Mouse (Mus musculus) frontal cortex, adult (tissue): ENCODE data around the gene Snai3.
A peak's percentile ranks its signal among the peaks of the same experiment; 100 is the strongest.

Experiments used
- ATAC-seq: cut with Nextera tagmentation; 2 replicates; pipeline ENCODE4 v1.9.2; 2017; ENCODE audit warnings: mild to moderate bottlenecking, moderate library complexity, mixed read lengths; ENCODE audit not compliant: low TSS enrichment

The Snai3 gene

DNA sequence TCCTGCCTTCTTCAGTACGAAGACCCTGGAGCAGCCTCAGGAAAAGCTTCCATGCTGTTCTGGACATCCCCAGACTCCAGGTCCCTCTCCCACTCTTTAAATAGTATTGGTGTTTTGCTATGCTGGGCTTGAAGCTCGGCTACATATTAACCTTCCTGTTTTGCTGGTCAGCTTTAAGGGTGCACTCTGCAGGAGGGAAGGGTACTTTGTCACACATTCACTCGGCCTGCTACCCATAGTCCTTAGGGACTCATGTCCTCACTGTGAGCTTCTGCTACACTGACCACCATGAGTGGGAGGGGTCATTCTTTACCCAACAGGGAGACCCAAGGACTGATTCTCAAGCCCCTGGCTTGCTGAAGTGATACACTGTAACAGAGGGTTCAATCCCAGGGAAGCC is 29.9 kb downstream of the Snai3 start:
- ATAC-seq: no peak

DNA sequence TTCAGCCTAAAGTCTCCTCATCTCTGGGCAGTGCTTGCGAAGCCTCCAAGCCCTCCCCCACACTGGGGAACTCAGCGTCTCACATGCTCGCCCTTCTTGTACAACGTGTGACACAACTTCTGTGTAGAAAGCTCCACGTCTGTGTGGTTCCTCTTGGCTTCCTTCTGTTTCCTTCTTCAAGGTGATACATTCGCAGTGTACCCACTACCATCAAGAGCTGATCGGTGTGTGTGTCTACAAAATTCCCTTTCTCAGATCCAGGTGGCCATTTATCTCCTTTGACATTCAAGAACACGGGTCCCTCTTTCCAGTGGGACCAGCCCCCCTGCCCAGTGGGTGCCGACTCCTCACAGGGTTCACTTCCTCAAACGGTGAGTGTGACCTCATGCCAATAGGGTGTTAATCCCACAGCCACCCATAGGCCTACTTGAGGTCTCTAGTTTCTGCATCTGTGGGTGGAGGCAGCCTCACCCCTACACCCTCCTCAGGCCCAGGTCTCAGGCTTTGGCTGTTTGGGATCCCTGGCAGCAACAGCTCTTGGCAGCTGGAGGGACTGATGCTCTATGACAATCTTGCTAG is 30.4 kb downstream of the Snai3 start:
- no peak; the same call in 1 of the 2 replicates for ATAC-seq

DNA sequence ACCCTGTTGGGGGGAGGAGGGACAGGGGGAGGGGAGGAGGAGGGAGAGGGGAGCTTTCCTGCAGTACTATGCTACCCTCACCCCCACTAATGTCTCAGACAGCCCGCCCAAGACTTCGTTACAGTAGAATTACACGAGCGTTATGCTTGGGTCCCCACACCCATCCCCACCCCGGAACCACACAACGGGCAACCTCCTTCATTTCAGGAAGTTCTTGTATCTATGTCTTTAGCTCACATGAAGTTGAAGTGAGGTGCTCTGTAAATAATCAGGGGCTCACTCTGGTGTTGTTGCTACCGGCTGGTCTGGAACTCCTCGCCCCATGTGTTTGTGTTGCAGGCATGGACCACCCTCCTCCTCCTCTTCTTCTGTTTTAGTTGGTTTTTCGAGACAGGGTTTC is 32.4 kb downstream of the Snai3 start:
- ATAC-seq: no peak

DNA sequence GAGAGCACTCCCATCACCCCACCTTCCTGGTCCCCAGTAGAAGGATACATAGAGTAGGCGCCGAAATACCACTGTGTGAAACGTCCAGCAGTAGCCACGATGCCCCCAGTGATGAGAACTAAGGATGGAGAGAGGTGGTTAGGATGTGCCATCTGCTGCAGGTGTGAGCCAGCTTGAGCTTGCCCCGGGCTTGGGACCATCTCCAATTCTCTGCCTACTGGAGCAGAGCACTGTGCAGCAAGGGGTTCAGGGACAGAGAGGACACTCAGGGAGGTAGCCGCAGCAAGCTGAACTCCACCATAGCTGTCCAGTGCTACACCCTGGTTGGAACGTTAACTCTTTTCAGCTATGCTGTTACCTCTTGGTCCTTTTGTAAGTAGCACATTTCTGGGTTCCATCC is 32.9 kb downstream of the Snai3 start:
- ATAC-seq: no peak

DNA sequence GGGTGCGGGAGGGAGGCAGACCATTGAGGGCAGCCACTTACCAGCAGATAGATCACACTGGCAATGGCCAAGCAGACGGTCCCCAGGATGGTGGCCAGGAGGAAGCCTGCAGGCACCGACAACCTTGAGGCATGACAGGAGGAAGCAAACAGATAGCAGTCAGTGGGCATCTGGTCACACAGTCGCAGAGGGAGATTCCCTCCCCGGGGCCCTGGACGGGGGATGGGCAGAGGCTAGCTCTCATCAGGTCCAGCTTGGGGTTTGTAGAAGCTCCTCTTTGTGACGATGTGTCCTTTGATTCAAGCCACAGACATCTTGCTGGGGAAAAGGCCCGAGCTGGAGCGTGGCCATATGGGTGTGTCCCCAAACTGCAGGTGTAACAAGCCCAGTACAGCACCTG is 34.4 kb downstream of the Snai3 start:
- no peak for ATAC-seq

DNA sequence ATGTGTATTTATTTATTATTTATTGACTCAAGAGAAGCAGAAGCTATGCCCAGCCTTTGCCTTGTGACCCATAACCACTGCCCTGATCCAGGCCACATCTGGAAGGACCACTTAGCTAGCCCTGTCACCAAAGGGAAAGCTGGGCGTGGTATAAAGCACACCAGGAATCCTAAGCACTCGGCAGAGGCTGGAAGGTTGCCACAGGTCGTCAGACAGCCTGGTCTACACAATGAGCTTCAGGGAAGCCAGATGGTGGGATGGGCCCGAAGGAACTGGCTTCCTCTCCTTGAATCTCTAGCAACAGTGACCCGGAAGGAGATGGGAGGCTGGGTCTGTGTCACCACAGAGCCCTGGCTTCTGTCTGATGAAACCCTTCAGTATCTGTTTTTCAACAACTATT is 36.9 kb downstream of the Snai3 start:
- no peak for ATAC-seq

DNA sequence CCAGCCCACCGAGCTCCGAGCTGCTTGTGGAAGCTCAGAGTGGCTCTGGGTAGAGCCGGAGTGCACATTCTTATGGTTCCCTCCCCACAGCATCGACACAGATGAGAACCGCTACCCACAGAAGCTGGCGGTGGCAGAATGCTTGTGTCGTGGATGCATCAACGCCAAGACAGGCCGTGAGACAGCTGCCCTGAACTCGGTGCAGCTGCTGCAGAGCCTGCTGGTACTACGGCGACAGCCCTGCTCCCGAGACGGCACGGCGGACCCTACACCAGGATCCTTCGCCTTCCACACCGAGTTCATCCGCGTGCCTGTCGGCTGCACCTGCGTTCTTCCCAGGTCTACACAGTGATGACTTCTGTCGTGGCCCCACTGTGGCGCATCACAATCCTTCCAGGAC is 37.3 kb downstream of the Snai3 start:
- no peak for ATAC-seq

DNA sequence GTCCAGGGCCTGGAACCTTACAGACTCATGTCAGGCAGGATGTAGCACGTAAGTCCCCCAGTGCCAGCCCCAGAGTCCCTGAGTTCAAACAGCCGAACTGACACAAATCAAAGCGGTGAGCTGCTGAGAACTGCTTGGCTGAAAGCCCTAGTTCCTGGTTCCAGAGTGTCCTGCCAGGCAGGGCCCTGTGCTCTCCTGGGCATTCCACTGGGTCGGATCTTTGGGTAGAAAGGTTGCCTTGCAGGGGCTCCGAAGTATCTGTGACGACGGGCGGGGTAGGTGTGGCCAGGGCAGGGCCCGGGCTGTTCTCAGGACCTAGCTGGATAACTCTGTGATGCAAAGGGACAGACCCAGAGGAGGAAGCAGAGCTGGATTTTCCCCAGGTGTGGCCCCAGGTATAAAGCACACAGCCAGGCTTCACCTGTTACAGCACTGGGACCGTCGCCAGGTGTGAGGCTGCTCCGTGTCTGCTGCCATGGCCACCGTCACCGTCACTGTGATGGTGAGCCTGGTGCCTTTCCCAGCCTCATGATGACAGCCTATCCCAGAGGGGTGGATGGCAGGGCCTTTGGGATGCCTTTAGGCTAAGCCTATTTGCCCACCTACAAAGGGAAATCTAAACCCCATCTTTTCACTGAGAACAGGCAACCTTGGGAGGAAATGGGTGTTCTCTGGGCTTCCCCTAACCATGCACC is 39.0 kb downstream of the Snai3 start, which contains the start of gene Il17c:
Il17c (plus strand) TSS at position 645 of the 695 bp plus-strand sequence.
- ATAC-seq: no peak

DNA sequence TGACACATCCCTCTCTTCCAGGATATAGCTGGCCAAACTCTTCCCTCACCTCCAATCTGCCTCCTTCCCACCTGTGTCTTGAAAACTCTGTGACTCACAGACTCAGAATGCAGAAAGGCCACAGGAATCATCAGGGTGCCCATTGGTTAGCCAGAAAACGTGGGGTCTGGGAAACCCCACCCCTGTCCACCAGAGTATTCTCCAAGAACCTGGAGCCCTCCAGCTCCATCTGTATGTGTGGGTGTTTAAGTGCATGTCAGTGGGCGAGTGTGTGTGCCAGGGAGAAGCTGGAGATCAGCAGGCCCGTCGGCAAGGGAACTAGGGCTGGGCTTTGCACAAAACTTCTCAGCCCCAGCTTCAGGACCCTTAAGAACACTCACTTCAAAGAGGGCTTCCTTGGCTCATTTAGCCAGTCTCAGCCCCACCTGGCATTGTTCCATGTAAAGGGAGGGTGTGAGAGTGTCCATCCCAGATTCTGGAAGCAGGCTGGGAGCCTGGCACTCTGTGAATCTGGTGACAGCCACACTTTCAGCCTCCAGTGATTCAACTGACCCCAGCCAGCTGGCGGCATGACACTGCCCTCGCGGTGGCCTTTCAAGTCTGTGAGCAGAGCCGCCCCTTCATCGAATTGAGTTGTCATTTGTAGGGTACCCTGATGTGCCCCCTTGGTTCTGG is 40.5 kb downstream of the Snai3 start:
- peak; percentile 84 for ATAC-seq

DNA sequence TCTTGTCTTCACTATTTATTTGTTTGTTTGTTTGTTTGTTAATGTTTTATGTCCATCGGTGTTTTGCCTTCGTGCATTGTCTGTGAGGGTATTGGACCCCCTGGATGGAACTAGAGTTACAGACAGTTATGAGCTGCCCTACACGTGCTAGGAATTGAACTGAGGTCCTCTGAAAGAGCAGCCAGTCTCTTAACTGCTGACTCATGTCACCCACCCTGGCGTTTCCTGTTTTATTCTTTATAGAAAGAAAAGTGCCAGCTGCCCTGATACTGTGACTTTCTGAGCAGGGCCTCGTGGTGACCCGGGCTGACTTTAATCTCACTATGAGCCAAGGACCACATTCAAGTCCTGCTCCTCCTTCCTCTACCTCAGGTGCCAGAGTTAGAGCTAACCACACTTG is 45.0 kb downstream of the Snai3 start:
- ATAC-seq: no peak

DNA sequence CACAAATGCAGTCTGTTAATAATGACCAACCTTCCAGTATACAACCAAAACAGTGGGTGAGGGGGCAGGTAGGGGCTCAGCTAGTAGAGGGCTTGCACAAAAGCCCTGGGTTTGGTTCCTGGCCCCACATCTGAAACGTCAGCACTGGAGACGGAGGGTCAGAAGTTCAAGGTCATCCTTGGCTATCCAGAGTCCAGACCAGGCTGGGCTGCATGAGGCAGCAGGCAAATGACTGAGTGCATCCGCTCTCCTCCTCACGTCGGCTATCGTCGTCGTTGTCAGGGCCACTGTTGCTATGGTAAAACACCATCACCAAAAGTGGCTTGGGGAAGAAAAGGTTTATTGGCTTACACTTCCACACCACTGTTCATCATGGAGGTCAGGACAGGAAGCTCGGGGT is 46.2 kb downstream of the Snai3 start:
- ATAC-seq: no peak

DNA sequence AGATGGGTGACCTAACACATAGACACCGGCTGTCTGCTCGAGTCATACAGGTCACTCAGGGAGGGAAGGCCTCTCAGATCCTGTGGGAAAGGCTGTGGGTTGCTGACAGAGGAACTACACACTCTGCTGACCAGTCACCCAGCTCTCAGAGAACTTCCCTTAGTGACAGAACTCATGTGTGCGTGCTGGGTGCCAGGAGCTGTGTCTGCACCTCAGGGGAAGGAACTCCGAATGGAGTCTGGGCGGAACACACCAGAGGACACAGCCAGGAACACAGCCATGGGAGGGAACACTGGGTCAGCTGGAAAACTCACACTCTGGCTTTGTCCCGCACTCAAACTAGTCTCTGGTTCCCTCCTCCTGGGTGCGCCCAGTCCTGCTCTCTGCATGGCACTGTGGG is 52.9 kb downstream of the Snai3 start:
- ATAC-seq: no peak

DNA sequence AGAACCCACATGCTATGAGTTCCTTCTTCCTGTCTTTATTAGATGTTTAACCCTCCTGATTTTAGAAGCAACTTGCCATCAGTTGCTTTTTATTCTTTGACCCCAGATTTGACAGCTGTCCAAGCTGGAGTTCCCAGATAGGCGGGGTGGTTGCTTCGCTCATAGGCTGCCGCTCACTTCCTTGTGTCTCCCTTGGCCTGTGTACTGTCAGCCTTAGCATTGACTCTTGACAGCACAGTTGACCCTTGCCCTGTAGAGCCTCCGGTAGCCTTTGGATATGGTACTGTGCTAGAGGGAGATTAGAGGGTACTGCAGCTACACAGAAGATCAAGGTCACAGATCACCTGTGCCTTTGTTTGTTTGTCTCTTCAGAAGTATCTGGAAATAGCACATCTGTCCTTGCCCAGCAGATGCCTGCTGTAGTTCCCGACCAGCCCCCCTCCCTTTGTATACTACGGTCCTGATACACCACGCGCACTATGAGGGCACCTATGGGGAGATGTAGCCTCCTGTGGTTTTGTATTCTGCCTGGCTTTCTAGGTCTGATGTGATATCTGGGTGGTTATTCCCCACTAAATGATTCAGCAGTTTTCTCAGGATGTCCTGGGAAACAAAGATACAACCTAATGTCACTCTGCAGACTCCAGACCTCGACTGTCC is 55.3 kb downstream of the Snai3 start:
- no peak for ATAC-seq
